Mouse (Mus musculus) C2C12 (cell line): ENCODE results near the gene Aqp3.

Source experiments
- CTCF ChIP-seq: IDR thresholded peaks from one replicate; pipeline ENCODE4 v1.5.1; 2011; ENCODE audit not compliant: control insufficient read depth, insufficient read depth, insufficient read length
- MAX ChIP-seq: IDR thresholded peaks from one replicate; pipeline ENCODE4 v1.6.1; 2011; ENCODE audit warnings: mild to moderate bottlenecking, control low read depth

DNA sequence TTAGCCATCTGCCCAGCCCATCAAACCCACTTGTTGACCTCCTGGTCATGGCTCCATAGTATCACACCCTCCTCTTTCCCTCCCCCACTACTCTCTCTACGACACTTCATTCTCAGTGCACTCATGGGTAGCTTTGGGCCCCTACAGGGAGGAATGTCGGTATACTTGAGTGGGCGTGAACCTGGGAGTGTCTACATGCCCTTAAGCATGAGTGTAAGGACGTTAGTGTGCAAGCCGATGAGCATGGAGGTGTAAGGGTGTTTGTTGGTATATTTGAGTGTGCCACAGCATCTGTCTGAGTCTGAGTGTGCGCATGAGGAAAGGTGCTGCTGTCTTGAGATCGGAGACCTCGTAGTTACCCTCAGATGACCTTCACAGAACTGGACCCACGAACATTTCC, 11.0 kb downstream of the Aqp3 start:
- TF ChIP-seq CTCF (no peak), MAX (no peak)
